Mouse (Mus musculus): ENCODE measurements around the gene Hba-x. TPM values are rescaled to one million over a fixed set of nuclear protein-coding genes. Genes with fewer than 3 reads are reported as not detected.
A peak's percentile ranks its signal among the peaks of the same experiment; 100 is the strongest.

Gene Hba-x
- polyA plus RNA-seq, 1 experiment from 2014 or later, result 2,433 TPM

GRCm38 (mm10) chr11:32235646-32236045 is 40.6 kb upstream of the Hba-x start:
- no peak for DNase-seq (ENCODE audit: low spot score)
- peaks cover 4% of the 10 kb centered on the region for H3K36me3 ChIP-seq (ENCODE audit: control insufficient read depth, insufficient read depth, low read length)

GRCm38 (mm10) chr11:32236132-32236531 is 40.1 kb upstream of the Hba-x start:
- Histone ChIP-seq H3K27me3 (ENCODE audit: control insufficient read depth, insufficient read depth, low read length) (no peaks in the 10 kb centered on the region), H3K36me3 (ENCODE audit: control insufficient read depth, insufficient read depth, low read length) (peaks cover 4% of the 10 kb centered on the region), H3K4me1 (ENCODE audit: control insufficient read depth, insufficient read depth, low read length) (no peaks in the 10 kb centered on the region), H3K27ac (ENCODE audit: low read depth, low read length) (no peak overlapping the region), H3K4me2 (ENCODE audit: low read depth) (no peak overlapping the region), H3K9me3 (ENCODE audit: control insufficient read depth, low read length) (no peaks in the 10 kb centered on the region), H3K9ac (ENCODE audit: low read length) (no peak overlapping the region), H3K4me3 (ENCODE audit: low read depth, low read length) (no peak overlapping the region)
- DNase-seq (ENCODE audit: low spot score) (no peak), ATAC-seq (ENCODE audit: insufficient read depth, low FRiP score, low TSS enrichment) (no peak)
- WGBS, result 86% methylated on average over 2 of the region's 2 CpGs

More at GRCm38 (mm10) chr11:32235646-32236045, 40.6 kb upstream of the Hba-x start:
- Histone ChIP-seq H3K27ac (ENCODE audit: low read depth, low read length) (no peak overlapping the region), H3K9ac (ENCODE audit: low read length) (no peak overlapping the region), H3K4me1 (ENCODE audit: control insufficient read depth, insufficient read depth, low read length) (no peaks in the 10 kb centered on the region), H3K27me3 (ENCODE audit: control insufficient read depth, insufficient read depth, low read length) (no peaks in the 10 kb centered on the region), H3K9me3 (ENCODE audit: control insufficient read depth, low read length) (no peaks in the 10 kb centered on the region), H3K4me3 (ENCODE audit: low read depth, low read length) (no peak overlapping the region), H3K4me2 (ENCODE audit: low read depth) (no peak overlapping the region)
- 74% methylated on average over 3 of the region's 3 CpGs for WGBS
- ATAC-seq (ENCODE audit: insufficient read depth, low FRiP score, low TSS enrichment), result no peak

DNA sequence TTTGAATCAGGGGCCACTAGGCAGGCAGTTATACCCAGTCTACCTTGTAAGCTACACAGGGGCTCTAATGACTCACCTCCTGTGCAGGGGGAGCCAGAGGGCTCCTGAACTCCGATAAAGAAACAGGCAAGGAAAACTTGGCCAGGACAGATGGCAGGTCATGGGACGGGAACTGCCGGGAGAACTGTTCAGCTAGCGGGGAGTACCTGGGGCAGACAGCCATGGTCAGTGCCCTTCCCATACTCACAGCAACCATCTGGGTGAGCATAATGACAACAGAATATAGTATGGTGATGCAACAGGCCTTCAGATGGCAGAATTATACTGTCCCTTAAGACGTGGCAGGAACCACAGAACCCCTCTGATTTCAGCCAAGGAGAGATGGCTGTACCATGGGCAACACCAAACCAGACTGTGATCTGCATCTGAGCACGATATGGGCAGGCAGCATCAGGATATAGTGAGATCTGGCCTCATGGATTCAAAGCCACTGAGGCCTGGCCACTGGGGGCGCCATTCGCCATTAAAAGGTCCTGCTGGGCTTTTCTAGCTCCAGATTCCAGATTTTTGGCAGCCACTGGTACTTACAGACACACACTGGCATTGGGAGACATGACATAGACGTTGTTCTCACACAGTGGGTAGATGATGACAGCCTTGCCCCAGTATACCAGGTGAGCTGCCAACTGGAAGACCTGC is 39.3 kb upstream of the Hba-x start:
- H3K4me1 ChIP-seq (ENCODE audit: control insufficient read depth, insufficient read depth, low read length), result no peaks in the 10 kb centered on the region
- WGBS, result 68% methylated on average over 9 of the region's 9 CpGs
- no peaks in the 10 kb centered on the region for H3K9me3 ChIP-seq (ENCODE audit: control insufficient read depth, low read length)
- no peak overlapping the region for H3K4me3 ChIP-seq (ENCODE audit: low read depth, low read length)
- H3K4me2 ChIP-seq (ENCODE audit: low read depth), result no peak overlapping the region
- no peak overlapping the region for H3K9ac ChIP-seq (ENCODE audit: low read length)
- DNase-seq (ENCODE audit: low spot score), result peak; percentile 63
- H3K36me3 ChIP-seq (ENCODE audit: control insufficient read depth, insufficient read depth, low read length), result peaks cover 2% of the 10 kb centered on the region
- H3K27me3 ChIP-seq (ENCODE audit: control insufficient read depth, insufficient read depth, low read length), result no peaks in the 10 kb centered on the region
- H3K27ac ChIP-seq (ENCODE audit: low read depth, low read length), result no peak overlapping the region
- no peak for ATAC-seq (ENCODE audit: insufficient read depth, low FRiP score, low TSS enrichment)

- Histone ChIP-seq H3K4me3 (ENCODE audit: low read depth, low read length) (no peak overlapping the region), H3K27ac (ENCODE audit: low read depth, low read length) (no peak overlapping the region), H3K36me3 (ENCODE audit: control insufficient read depth, insufficient read depth, low read length) (no peaks in the 10 kb centered on the region), H3K9ac (ENCODE audit: low read length) (no peak overlapping the region), H3K27me3 (ENCODE audit: control insufficient read depth, insufficient read depth, low read length) (no peaks in the 10 kb centered on the region), H3K4me1 (ENCODE audit: control insufficient read depth, insufficient read depth, low read length) (no peaks in the 10 kb centered on the region), H3K4me2 (ENCODE audit: low read depth) (no peak overlapping the region), H3K9me3 (ENCODE audit: control insufficient read depth, low read length) (no peaks in the 10 kb centered on the region)
- WGBS, result 88% methylated on average over 3 of the region's 3 CpGs
- ATAC-seq (ENCODE audit: insufficient read depth, low FRiP score, low TSS enrichment) (no peak), DNase-seq (ENCODE audit: low spot score) (no peak)
Observed at GRCm38 (mm10) chr11:32237411-32237795, 38.8 kb upstream of the Hba-x start.

DNA sequence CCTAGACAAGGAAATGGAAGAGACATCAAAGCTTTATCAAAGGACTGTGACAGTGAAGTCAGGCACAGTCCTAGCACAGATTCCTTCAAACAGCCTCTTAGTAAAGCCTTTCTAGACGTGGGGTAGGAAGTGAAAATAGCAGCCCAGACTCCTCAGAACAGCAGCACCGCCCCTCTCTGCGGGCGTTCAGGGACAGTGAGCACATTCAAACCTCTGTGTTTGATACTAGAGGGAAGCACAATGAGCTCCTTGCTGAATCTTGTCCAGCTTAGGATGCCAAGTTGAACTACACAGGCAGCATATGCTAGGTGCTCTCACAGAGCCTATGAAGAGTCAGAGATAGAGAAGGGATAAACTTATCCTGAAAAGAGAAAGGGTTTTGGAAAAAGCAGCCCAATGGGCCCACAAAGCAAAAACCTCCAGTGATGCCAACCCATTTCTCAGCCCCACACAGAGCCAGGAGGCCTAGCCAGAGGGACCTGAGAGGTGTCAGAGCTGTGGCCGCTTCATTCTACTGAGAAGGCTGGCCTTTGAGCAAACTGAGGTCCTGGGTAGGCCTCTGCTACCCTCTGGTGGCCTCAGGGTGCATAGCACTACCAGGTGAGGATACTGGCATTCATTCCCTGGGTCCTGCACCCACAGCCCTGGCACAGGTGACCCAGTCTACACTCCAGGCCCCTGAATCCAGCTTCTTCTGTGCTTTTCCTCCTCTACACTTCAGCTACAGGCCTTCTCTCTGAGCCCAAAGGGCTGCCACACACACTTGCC is 37.9 kb upstream of the Hba-x start:
- Histone ChIP-seq H3K27ac (ENCODE audit: low read depth, low read length) (no peak overlapping the region), H3K36me3 (ENCODE audit: control insufficient read depth, insufficient read depth, low read length) (no peaks in the 10 kb centered on the region), H3K9me3 (ENCODE audit: control insufficient read depth, low read length) (no peaks in the 10 kb centered on the region), H3K4me1 (ENCODE audit: control insufficient read depth, insufficient read depth, low read length) (no peaks in the 10 kb centered on the region), H3K4me2 (ENCODE audit: low read depth) (no peak overlapping the region), H3K27me3 (ENCODE audit: control insufficient read depth, insufficient read depth, low read length) (no peaks in the 10 kb centered on the region), H3K4me3 (ENCODE audit: low read depth, low read length) (no peak overlapping the region), H3K9ac (ENCODE audit: low read length) (no peak overlapping the region)
- 69% methylated on average over 5 of the region's 5 CpGs for WGBS
- 0 out of 2 replicates have a peak, but pooled peaks have one; percentile 67 for ATAC-seq (ENCODE audit: insufficient read depth, low FRiP score, low TSS enrichment)
- DNase-seq (ENCODE audit: low spot score), result peak; percentile 71

- H3K27ac ChIP-seq (ENCODE audit: low read depth, low read length), result no peak overlapping the region
- no peak overlapping the region for H3K4me2 ChIP-seq (ENCODE audit: low read depth)
- H3K9ac ChIP-seq (ENCODE audit: low read length), result no peak overlapping the region
- no peaks in the 10 kb centered on the region for H3K9me3 ChIP-seq (ENCODE audit: control insufficient read depth, low read length)
- no peak for ATAC-seq (ENCODE audit: insufficient read depth, low FRiP score, low TSS enrichment)
- no peaks in the 10 kb centered on the region; the same call in 1 of the 2 replicates for H3K36me3 ChIP-seq (ENCODE audit: control insufficient read depth, insufficient read depth, low read length)
- H3K4me1 ChIP-seq (ENCODE audit: control insufficient read depth, insufficient read depth, low read length), result no peaks in the 10 kb centered on the region
- no peak for DNase-seq (ENCODE audit: low spot score)
- no peaks in the 10 kb centered on the region for H3K27me3 ChIP-seq (ENCODE audit: control insufficient read depth, insufficient read depth, low read length)
- no peak overlapping the region for H3K4me3 ChIP-seq (ENCODE audit: low read depth, low read length)
Observed at GRCm38 (mm10) chr11:32241391-32241790, 34.8 kb upstream of the Hba-x start.

GRCm38 (mm10) chr11:32242209-32242608 is 34.0 kb upstream of the Hba-x start:
- Histone ChIP-seq H3K4me2 (ENCODE audit: low read depth) (no peak overlapping the region), H3K4me1 (ENCODE audit: control insufficient read depth, insufficient read depth, low read length) (no peaks in the 10 kb centered on the region), H3K36me3 (ENCODE audit: control insufficient read depth, insufficient read depth, low read length) (no peaks in the 10 kb centered on the region; the same call in 1 of the 2 replicates), H3K9me3 (ENCODE audit: control insufficient read depth, low read length) (no peaks in the 10 kb centered on the region), H3K4me3 (ENCODE audit: low read depth, low read length) (no peak overlapping the region), H3K27me3 (ENCODE audit: control insufficient read depth, insufficient read depth, low read length) (no peaks in the 10 kb centered on the region), H3K9ac (ENCODE audit: low read length) (no peak overlapping the region), H3K27ac (ENCODE audit: low read depth, low read length) (no peak overlapping the region)
- ATAC-seq (ENCODE audit: insufficient read depth, low FRiP score, low TSS enrichment), result no peak
- no peak for DNase-seq (ENCODE audit: low spot score)
- WGBS, result 89% methylated on average over 3 of the region's 3 CpGs

DNA sequence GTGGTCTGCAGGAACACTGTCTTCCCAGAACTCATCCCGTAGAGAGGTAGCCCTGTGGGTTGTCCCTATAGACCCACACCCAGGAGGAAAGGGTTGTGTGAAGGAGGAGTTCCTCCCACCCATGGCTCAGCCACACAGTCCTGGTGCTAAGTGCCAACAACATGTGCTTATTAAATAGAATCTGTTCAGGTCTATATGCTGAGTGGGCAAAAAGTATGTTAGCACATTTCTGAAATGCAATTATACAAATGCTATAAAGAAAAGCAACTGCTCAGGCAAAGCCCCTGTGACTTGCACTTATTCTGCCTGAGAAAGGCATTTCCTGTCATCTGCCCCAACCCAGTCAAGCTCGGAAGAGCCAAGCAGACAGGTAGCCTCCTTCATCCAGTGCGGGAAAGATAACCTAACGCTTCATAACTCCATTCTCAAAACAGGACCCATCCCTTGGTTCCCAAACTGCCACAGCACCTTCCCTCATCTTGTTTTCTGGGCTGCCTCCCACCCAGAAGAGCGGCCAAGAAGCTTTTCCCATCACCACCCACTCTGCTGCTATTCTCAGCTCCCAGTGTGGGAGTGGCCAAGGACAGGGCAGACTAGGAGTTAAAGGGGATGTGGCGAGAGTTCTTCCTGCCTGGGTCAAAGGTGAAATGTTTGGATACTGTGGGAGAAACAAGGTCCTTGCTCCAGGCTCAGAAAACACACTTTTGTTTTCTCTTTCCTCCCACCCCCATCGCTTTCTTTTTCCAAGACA is 32.8 kb upstream of the Hba-x start:
- no peak for DNase-seq (ENCODE audit: low spot score)
- Histone ChIP-seq H3K9ac (ENCODE audit: low read length) (no peak overlapping the region), H3K27ac (ENCODE audit: low read depth, low read length) (no peak overlapping the region), H3K9me3 (ENCODE audit: control insufficient read depth, low read length) (no peaks in the 10 kb centered on the region), H3K27me3 (ENCODE audit: control insufficient read depth, insufficient read depth, low read length) (no peaks in the 10 kb centered on the region), H3K36me3 (ENCODE audit: control insufficient read depth, insufficient read depth, low read length) (peaks cover 2% of the 10 kb centered on the region; the same call in 1 of the 2 replicates), H3K4me3 (ENCODE audit: low read depth, low read length) (no peak overlapping the region), H3K4me2 (ENCODE audit: low read depth) (no peak overlapping the region), H3K4me1 (ENCODE audit: control insufficient read depth, insufficient read depth, low read length) (no peaks in the 10 kb centered on the region)
- no peak for ATAC-seq (ENCODE audit: insufficient read depth, low FRiP score, low TSS enrichment)
- 83% methylated on average over 7 of the region's 7 CpGs for WGBS

Measured in neural tube, embryonic 11.5 days (tissue).